Mouse (Mus musculus) lung, postnatal 0 days (tissue): Measurements from ENCODE around the gene Gm3376. TPM values are rescaled to one million over a fixed set of nuclear protein-coding genes. Genes with fewer than 3 reads are reported as not detected.
"Not testable (repeated sequence)": the region's sequence is repeated elsewhere in the genome, so short reads cannot be mapped to it uniquely, and the experiment has no call there.

Experiments used
- ATAC-seq: fragments of 200-750 bp; cut with Nextera tagmentation; 2 replicates; pipeline ENCODE4 v1.8.0; 2017; ENCODE audit warnings: moderate library complexity
- DNase-seq: peaks from one replicate; pipeline ENCODE4 v3.0.0-alpha.2; 2016; ENCODE audit warnings: low spot score
- H3K27ac ChIP-seq: fragments of 300-500 bp; sonication (generic); 2 replicates; pipeline ENCODE4 v1.5.1; 2014; ENCODE audit warnings: antibody characterized with exemption, mild to moderate bottlenecking, low read length, mixed read lengths
- H3K27me3 ChIP-seq: fragments of 300-500 bp; sonication (generic); replicated peaks from 2 replicates; pipeline ENCODE4 v1.6.1; 2014; ENCODE audit warnings: low read length, mixed read lengths; ENCODE audit not compliant: insufficient read depth
- H3K36me3 ChIP-seq: fragments of 300-500 bp; sonication (generic); 2 replicates; pipeline ENCODE4 v1.6.1; 2014; ENCODE audit warnings: low read length, mixed read lengths; ENCODE audit not compliant: insufficient read depth
- H3K4me1 ChIP-seq: fragments of 300-500 bp; sonication (generic); 2 replicates; pipeline ENCODE4 v1.6.1; 2014; ENCODE audit warnings: antibody characterized with exemption, low read depth, low read length, mixed read lengths; ENCODE audit not compliant: insufficient read depth
- H3K4me2 ChIP-seq: fragments of 300-500 bp; sonication (generic); replicated peaks from 2 replicates; pipeline ENCODE4 v1.6.1; 2014; ENCODE audit warnings: low read depth, mild to moderate bottlenecking, low read length, moderate library complexity, mixed read lengths
- H3K4me3 ChIP-seq: fragments of 300-500 bp; sonication (generic); 2 replicates; pipeline ENCODE4 v1.5.1; 2014; ENCODE audit warnings: low read depth, low read length
- H3K9ac ChIP-seq: fragments of 300-500 bp; sonication (generic); replicated peaks from 2 replicates; pipeline ENCODE4 v1.6.1; 2014; ENCODE audit warnings: low read depth, mild to moderate bottlenecking
- H3K9me3 ChIP-seq: fragments of 300-500 bp; sonication (generic); 2 replicates; pipeline ENCODE4 v1.6.1; 2016; ENCODE audit warnings: low read length, mixed read lengths
- WGBS: fragments of 180-500 bp; shearing (Covaris S2); extraction: QIAGEN DNeasy Blood & Tissue Kit; methylation state at CpG from one replicate; pipeline ENCODE4 v1.1.7; 2014; 5-methylcytosine and 5-hydroxymethylcytosine counted together
- polyA plus RNA-seq: library from polyadenylated mRNA; unstranded; fragments of >200 nt; fragmentation: Nextera tagmentation; extraction: Ambion mirVana; gene quantifications from 2 replicates; pipeline ENCODE4 v1.2.1, GENCODE M21; 2015

Gm3376 gene
- not detected in 2 replicates for polyA plus RNA-seq

GRCm38 (mm10) chrY:3771373-3771772, at the start of gene Gm3376:
Gene Gm3376 (plus strand): TSS chrY:3771673.
- not testable (repeated sequence) for H3K9me3 ChIP-seq, DNase-seq, ATAC-seq, H3K4me2 ChIP-seq, H3K27me3 ChIP-seq, H3K9ac ChIP-seq, H3K4me1 ChIP-seq, H3K4me3 ChIP-seq, H3K27ac ChIP-seq, H3K36me3 ChIP-seq
- no CpG with 5 or more reads among the region's 9 CpGs for WGBS
